Mouse (Mus musculus): ENCODE results near the gene Cacna1c. TPM values are rescaled to one million over a fixed set of nuclear protein-coding genes. Genes with fewer than 3 reads are reported as not detected.

Gene Cacna1c
- total RNA-seq, 2 experiments from 2014 or later, result 86.4 to 90.0 TPM

GRCm38 (mm10) chr6:118817928-118818503, 378.2 kb downstream of the Cacna1c start:
- no peak for DNase-seq (ENCODE audit: low spot score in 2 of 2)
- TF ChIP-seq CTCF (conservative IDR thresholded peaks at IDR 0.05), result no peak
- no peak overlapping the region for H3K27ac ChIP-seq
- no peak overlapping the region for H3K4me3 ChIP-seq

GRCm38 (mm10) chr6:118816253-118816652, 380.0 kb downstream of the Cacna1c start:
- TF ChIP-seq CTCF (conservative IDR thresholded peaks at IDR 0.05), result no peak
- DNase-seq (ENCODE audit: low spot score in 2 of 2), result no peak

DNA sequence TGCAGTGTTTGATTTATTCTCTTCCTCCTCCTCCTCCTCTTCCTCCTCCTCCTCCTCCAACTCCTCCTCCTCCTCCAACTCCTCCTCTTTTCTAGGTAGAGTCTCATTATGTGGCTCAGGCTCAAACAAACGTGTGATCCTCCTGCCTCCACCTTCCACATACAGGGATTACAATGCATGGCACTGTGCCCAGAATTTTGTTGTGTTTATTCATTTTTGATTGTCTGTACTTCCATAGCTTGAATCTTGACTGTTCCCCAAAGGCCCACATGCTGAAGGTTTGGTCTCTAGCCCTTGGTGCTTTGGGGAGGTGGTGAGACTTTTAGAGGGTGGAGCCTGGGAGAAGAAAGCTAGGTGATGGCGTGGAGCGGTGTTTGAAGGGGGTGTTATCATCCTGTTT, 383.7 kb downstream of the Cacna1c start:
- no peak for TF ChIP-seq CTCF (conservative IDR thresholded peaks at IDR 0.05)
- DNase-seq (ENCODE audit: low spot score in 2 of 2), result no peak
- Histone ChIP-seq H3K4me3 (no peak overlapping the region), H3K27ac (no peak overlapping the region; the same call in 1 of the 2 replicates)

More at GRCm38 (mm10) chr6:118816253-118816652, 380.0 kb downstream of the Cacna1c start:
- Histone ChIP-seq H3K27ac (no peak overlapping the region), H3K4me3 (no peak overlapping the region)

GRCm38 (mm10) chr6:118812007-118812406, 384.2 kb downstream of the Cacna1c start:
- Histone ChIP-seq H3K4me3 (no peak overlapping the region), H3K27ac (peak overlapping the region; percentile 56; the same call in 1 of the 2 replicates)
- DNase-seq (ENCODE audit: low spot score in 2 of 2), result peak in 1 of 2 experiments; percentile 37
- TF ChIP-seq CTCF (conservative IDR thresholded peaks at IDR 0.05), result no peak

GRCm38 (mm10) chr6:118810834-118811233, 385.4 kb downstream of the Cacna1c start:
- TF ChIP-seq CTCF (conservative IDR thresholded peaks at IDR 0.05), result no peak
- Histone ChIP-seq H3K4me3 (no peak overlapping the region), H3K27ac (peak overlapping the region; percentile 56; the same call in 1 of the 2 replicates)
- DNase-seq (ENCODE audit: low spot score in 2 of 2), result no peak

GRCm38 (mm10) chr6:118805139-118805538, 391.1 kb downstream of the Cacna1c start:
- DNase-seq (ENCODE audit: low spot score in 2 of 2), result no peak
- no peak for TF ChIP-seq CTCF (conservative IDR thresholded peaks at IDR 0.05)

DNA sequence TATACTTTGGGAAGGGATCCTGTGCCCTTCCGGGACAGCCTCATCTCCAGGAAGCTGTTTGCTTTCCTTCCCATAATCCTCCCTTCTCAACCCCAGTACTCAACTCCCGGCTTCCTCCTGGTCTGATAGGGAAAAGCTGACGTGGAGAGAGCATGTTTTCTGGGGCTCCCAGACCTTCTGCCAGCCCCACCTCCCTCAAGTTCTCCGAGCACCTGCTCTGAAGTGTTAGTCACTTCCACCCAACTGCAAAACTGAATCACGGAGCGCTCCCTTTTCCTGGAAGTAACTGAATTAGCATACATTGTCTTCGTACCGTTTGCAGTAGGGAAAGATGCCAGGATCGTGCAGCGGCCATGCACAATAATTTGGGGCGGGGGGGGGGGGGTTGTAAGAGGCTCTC, 393.9 kb downstream of the Cacna1c start:
- no peak for TF ChIP-seq CTCF (conservative IDR thresholded peaks at IDR 0.05)
- DNase-seq (ENCODE audit: low spot score in 2 of 2), result peak; percentile 38 to 59

More at GRCm38 (mm10) chr6:118805139-118805538, 391.1 kb downstream of the Cacna1c start:
- H3K4me3 ChIP-seq, result no peak overlapping the region
- H3K27ac ChIP-seq, result no peak overlapping the region

DNA sequence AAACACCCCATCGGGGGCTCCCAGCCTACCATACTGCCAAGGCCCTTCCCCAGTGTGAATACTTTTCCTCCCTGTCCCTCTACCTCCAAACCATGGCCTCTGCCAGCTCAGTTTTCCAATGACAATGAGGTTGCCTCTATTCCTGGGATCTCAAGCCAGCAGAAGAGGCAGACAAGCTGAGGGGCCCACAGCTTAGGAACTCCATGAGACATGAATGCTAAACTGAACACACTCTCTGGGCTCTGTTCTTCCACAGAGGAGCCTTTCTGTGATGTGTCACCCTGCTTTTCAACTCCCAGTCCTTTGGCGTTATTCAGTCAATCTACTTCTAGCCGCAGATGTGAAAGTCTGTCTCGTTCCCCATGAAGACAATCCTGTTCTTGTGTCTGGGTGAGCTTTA, 399.8 kb downstream of the Cacna1c start:
- TF ChIP-seq CTCF (conservative IDR thresholded peaks at IDR 0.05), result no peak
- Histone ChIP-seq H3K27ac (0 out of 2 replicates have a peak overlapping the region, but pooled peaks have one; percentile 21), H3K4me3 (no peak overlapping the region)
- no peak for DNase-seq (ENCODE audit: low spot score in 2 of 2)

More for the DNA sequence above, 393.9 kb downstream of the Cacna1c start:
- H3K27ac ChIP-seq, result peak overlapping the region; percentile 18; the same call in 1 of the 2 replicates
- no peak overlapping the region for H3K4me3 ChIP-seq

GRCm38 (mm10) chr6:118795716-118796115, 400.5 kb downstream of the Cacna1c start:
- 0 out of 2 replicates have a peak overlapping the region, but pooled peaks have one; percentile 21 for H3K27ac ChIP-seq
- DNase-seq (ENCODE audit: low spot score in 2 of 2), result no peak

DNA sequence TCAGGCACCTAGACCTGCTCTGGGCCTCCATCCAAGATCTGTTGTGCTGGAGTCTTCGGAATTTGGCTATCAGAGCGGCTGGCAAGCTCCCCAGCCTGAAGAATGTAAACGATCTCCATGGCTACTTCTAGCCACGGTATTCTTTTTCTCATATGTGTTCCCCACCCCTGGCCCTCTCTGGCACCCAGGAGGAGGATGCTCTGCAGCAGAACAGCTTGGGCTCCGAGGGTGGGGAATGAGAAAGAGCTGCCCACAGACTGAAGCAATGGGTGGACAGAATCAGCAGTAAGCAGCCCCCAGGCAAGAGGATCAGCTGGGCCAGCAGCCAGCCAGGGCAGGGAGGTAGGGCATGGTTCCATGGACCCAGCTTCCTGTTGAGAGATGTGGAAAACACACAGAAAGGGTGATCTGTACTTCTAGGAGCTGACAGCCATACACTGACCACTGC, 404.3 kb downstream of the Cacna1c start:
- no peak for TF ChIP-seq CTCF (conservative IDR thresholded peaks at IDR 0.05)
- Histone ChIP-seq H3K27ac (peak overlapping the region; percentile 78), H3K4me3 (no peak overlapping the region)
- DNase-seq (ENCODE audit: low spot score in 2 of 2), result peak in 1 of 2 experiments; percentile 37

More at GRCm38 (mm10) chr6:118795716-118796115, 400.5 kb downstream of the Cacna1c start:
- TF ChIP-seq CTCF (conservative IDR thresholded peaks at IDR 0.05), result no peak
- H3K4me3 ChIP-seq, result no peak overlapping the region

GRCm38 (mm10) chr6:118787933-118788332, 408.3 kb downstream of the Cacna1c start:
- DNase-seq (ENCODE audit: low spot score in 2 of 2), result no peak
- no peak for TF ChIP-seq CTCF (conservative IDR thresholded peaks at IDR 0.05)
- H3K27ac ChIP-seq, result no peak overlapping the region
- no peak overlapping the region for H3K4me3 ChIP-seq

GRCm38 (mm10) chr6:118780280-118780679, 415.9 kb downstream of the Cacna1c start:
- no peak overlapping the region for H3K4me3 ChIP-seq
- peak overlapping the region; percentile 32 for H3K27ac ChIP-seq
- TF ChIP-seq CTCF (conservative IDR thresholded peaks at IDR 0.05), result no peak
- DNase-seq (ENCODE audit: low spot score in 2 of 2), result peak in 1 of 2 experiments; percentile 55

- DNase-seq (ENCODE audit: low spot score in 2 of 2), result no peak
- H3K27ac ChIP-seq, result no peak overlapping the region
- no peak for TF ChIP-seq CTCF (conservative IDR thresholded peaks at IDR 0.05)
- no peak overlapping the region for H3K4me3 ChIP-seq
These were observed 417.0 kb downstream of the Cacna1c start for GRCm38 (mm10) chr6:118779201-118779600.

- TF ChIP-seq CTCF (conservative IDR thresholded peaks at IDR 0.05), result no peak
- no peak for DNase-seq (ENCODE audit: low spot score in 2 of 2)
- Histone ChIP-seq H3K4me3 (no peak overlapping the region), H3K27ac (no peak overlapping the region)
These were observed 418.8 kb downstream of the Cacna1c start for GRCm38 (mm10) chr6:118777457-118777856.

All from layer of hippocampus, adult 2 months (tissue).